Mouse (Mus musculus) liver, adult 2 months (tissue): Measurements from ENCODE around the gene Nbea.

Experiments used
- CTCF ChIP-seq: fragments of 200-500 bp; IDR thresholded peaks from 2 replicates; pipeline ENCODE4 v1.5.1; 2011; ENCODE audit warnings: low read depth, low read length, control low read depth
- POLR2A ChIP-seq: fragments of 200-500 bp; IDR thresholded peaks from 2 replicates; pipeline ENCODE4 v1.6.1; 2011; ENCODE audit warnings: low read length, control low read depth; ENCODE audit not compliant: insufficient read depth; ENCODE audit errors: extremely low read depth

GRCm38 (mm10) chr3:55792251-55792650 is 391.2 kb downstream of the Nbea start:
- TF ChIP-seq POLR2A (no peak), CTCF (no peak)
